Mouse (Mus musculus): ENCODE measurements around the gene Pald1.

The Pald1 gene

GRCm38 (mm10) chr10:61290479-61290878 is 92.9 kb downstream of the Pald1 start:
- in situ Hi-C loops (cut with MboI; ENCODE audit: low sequenced_read_pairs): no loop called here

GRCm38 (mm10) chr10:61290016-61290415 is 93.3 kb downstream of the Pald1 start:
- in situ Hi-C loops (cut with MboI; ENCODE audit: low sequenced_read_pairs): no loop called here

DNA sequence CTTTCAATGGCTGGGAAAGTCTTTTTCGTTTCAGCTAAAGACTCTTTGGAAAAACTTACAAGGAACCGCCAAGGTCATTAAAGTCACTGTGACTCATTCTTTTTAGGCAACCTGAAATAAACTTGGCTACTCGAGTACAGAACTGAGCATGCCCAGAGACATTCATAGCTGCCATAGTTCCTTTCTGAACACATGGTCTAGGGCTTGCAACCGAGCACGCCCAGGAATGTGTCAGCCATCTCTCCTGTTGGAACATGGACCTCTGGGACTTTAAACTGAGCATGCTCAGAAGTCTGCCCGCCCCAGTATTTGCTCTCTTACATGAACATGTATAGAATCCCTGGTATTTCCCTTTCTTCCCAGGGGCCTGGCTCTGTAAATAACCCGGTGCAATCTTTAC is 97.1 kb downstream of the Pald1 start:
- in situ Hi-C loops (cut with MboI; ENCODE audit: low sequenced_read_pairs): no loop called here

GRCm38 (mm10) chr10:61285271-61285670 is 98.1 kb downstream of the Pald1 start:
- in situ Hi-C loops (cut with MboI; ENCODE audit: low sequenced_read_pairs): no loop called here

DNA sequence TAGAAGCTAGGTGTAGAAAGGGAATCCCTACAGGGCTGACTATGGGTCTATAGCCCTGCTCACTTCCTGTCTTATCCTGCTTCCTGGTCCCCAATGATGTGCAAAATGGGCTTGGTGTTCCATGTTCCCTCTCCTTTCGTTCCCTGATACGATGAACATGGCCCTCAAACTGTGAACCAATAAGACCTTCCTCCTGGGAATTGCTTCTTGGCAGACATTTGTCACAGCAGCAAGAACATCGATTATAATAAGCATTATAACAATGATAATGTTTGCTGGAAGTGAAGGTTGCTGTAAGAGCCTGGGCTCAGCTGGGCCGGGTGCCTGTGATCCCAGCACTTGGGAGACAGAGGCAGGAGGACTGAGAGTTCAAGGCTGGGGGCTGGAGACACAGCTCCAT is 99.0 kb downstream of the Pald1 start:
- in situ Hi-C loops (cut with MboI; ENCODE audit: low sequenced_read_pairs): no loop called here

- in situ Hi-C loops (cut with MboI; ENCODE audit: low sequenced_read_pairs): no loop called here
Measured at GRCm38 (mm10) chr10:61281115-61281514, 102.2 kb downstream of the Pald1 start.

GRCm38 (mm10) chr10:61277918-61278674 is 105.2 kb downstream of the Pald1 start:
- in situ Hi-C loops (cut with MboI; ENCODE audit: low sequenced_read_pairs): no loop called here

DNA sequence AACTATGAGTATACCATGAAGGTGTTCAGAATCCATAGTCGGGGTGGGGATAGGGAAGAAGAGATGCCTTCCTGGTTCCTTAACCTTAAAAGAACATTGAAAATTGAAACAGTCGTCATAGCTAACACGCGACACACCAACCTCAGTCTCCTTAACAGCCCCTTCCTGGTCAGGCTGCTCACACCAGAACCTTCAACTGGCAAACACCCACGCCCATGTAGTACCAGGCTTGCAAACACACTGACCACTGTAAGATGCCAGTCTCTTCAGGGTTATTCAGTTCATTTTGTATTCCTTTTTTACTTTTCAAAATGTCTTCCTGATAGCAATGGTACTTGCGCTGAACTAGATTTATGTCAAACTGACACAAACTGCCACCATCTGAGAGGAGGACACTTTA is 106.3 kb downstream of the Pald1 start:
- in situ Hi-C loops (cut with MboI; ENCODE audit: low sequenced_read_pairs): no loop called here

DNA sequence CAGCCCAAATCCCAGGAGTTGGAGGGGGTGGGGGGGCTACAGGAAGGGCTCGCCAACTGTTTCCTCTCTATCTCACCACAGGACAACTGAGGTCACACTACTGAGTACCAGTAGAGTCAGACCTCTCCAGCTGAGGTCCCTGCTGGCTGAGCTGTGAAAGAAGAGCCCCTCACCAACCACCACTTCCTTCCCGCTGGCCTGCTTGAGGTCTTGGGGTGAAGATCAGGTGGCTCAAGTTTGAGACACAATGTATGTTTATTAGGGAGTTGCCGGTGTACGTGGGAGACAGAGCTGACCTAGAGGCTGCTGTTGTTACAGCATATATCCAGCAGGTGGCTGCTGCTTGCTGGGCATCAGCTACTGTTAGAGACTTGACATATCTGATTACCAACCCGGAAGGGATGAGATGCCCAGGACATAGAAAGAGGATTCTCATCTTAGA is 107.6 kb downstream of the Pald1 start:
- in situ Hi-C loops (cut with MboI; ENCODE audit: low sequenced_read_pairs): no loop called here

DNA sequence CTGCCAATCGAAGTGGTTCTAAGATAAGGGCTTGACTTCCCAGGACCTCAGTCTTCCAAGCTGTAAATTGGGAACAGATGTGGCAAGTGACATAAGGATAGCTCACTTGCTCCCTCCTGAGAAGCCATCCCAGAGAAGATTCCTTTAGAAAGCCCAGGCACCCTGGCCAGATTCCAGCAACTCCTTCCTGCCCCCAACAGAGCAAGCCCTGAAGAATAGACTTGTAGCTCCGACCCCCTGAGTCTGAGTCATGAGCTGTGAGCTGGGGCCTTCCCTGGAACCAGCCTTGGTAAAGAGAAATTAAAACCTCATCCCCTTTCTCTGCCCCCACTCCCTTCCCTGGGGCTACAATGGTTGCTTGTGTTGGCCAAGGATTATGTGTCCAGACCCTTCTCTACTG is 108.8 kb downstream of the Pald1 start:
- in situ Hi-C loops (cut with MboI; ENCODE audit: low sequenced_read_pairs): no loop called here

DNA sequence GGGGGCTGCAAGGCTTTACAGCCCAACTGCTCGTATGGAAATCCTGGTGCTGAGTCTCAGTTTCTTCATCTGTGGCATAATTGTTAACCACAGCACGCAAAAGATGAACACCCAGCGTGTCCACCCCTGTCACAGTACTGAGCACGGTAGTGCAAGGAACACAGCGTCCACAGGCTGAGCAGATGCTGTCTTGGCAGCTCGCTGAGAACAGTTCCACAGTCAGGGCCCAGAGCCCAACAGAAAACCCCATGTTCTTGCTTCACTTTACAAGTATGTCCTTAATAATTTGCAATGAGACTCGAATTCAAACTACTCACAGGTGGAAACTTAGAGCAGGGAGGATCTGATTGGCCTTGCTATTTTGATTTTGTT is 109.5 kb downstream of the Pald1 start:
- in situ Hi-C loops (cut with MboI; ENCODE audit: low sequenced_read_pairs): no loop called here

GRCm38 (mm10) chr10:61273081-61273843 is 110.1 kb downstream of the Pald1 start, which contains the start of gene Adamts14:
TSS of gene Adamts14 (minus strand) at chr10:61273438.
- in situ Hi-C loops (cut with MboI; ENCODE audit: low sequenced_read_pairs): no loop called here

- in situ Hi-C loops (cut with MboI; ENCODE audit: low sequenced_read_pairs): no loop called here
Measured at GRCm38 (mm10) chr10:61272631-61273030, 110.7 kb downstream of the Pald1 start.

DNA sequence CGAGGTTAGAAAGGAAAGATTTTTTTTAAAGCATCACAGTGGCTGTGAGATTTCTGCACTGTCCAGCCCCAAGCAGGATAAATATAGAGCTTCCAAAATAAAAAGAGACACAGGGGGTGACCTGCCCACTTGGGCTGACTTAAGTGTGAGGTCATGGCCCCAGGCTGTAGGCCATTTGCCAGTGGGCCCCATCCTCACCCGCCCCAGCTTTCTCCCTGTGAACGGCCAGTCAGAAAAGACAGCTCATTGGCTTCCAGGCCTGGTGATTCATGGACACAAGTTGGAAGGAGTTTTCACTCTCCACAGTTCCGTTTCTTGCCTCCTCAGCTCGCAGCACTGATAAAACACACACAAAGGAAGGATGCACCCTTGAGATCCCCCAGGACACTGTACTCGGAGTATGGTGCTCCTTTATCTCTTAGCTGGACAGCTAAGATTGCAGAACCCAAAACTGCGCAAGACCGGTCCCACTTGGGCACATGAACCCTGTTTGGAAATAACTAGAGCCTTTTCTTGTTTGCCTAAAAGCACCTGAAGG is 111.2 kb downstream of the Pald1 start:
- in situ Hi-C loops (cut with MboI; ENCODE audit: low sequenced_read_pairs): no loop called here
